Mouse (Mus musculus) neural tube, embryonic 13.5 days (tissue): Measurements from ENCODE around the gene Hgd. TPM values are rescaled to one million over a fixed set of nuclear protein-coding genes. Genes with fewer than 3 reads are reported as not detected.

Experiments
- ATAC-seq: fragments of 200-750 bp; cut with Nextera tagmentation; 2 replicates; pipeline ENCODE4 v1.8.0; 2017; ENCODE audit warnings: low read depth, mild to moderate bottlenecking, moderate TSS enrichment, moderate library complexity
- H3K27ac ChIP-seq: fragments of 300-500 bp; sonication (generic); replicated peaks from 2 replicates; pipeline ENCODE4 v1.5.1; 2015; ENCODE audit warnings: moderate library complexity, mild to moderate bottlenecking, inconsistent platforms
- H3K27me3 ChIP-seq: fragments of 300-500 bp; sonication (generic); 2 replicates; pipeline ENCODE4 v1.6.1; 2015; ENCODE audit warnings: mild to moderate bottlenecking, inconsistent platforms
- H3K36me3 ChIP-seq: fragments of 300-500 bp; sonication (generic); 2 replicates; pipeline ENCODE4 v1.6.1; 2015; ENCODE audit warnings: mild to moderate bottlenecking, inconsistent platforms
- H3K4me1 ChIP-seq: fragments of 300-500 bp; sonication (generic); replicated peaks from 2 replicates; pipeline ENCODE4 v1.6.1; 2015; ENCODE audit warnings: inconsistent platforms
- H3K4me2 ChIP-seq: fragments of 300-500 bp; sonication (generic); 2 replicates; pipeline ENCODE4 v1.6.1; 2015; ENCODE audit warnings: inconsistent platforms, mild to moderate bottlenecking, moderate library complexity
- H3K4me3 ChIP-seq: fragments of 300-500 bp; sonication (generic); 2 replicates; pipeline ENCODE4 v1.5.1; 2015; ENCODE audit warnings: mild to moderate bottlenecking, inconsistent platforms
- H3K9ac ChIP-seq: fragments of 300-500 bp; sonication (generic); 2 replicates; pipeline ENCODE4 v1.6.1; 2015; ENCODE audit warnings: moderate library complexity, mild to moderate bottlenecking, inconsistent platforms
- H3K9me3 ChIP-seq: fragments of 300-500 bp; sonication (generic); 2 replicates; pipeline ENCODE4 v1.6.1; 2016; ENCODE audit warnings: inconsistent platforms
- WGBS: fragments of 180-500 bp; shearing (Covaris S2); methylation state at CpG from one replicate; pipeline ENCODE4 v1.1.7; 2015; 5-methylcytosine and 5-hydroxymethylcytosine counted together
- polyA plus RNA-seq: library from polyadenylated mRNA; unstranded; fragments of >200 nt; fragmentation: Nextera tagmentation; extraction: Ambion mirVana; gene quantifications from 2 replicates; pipeline ENCODE4 v1.2.1, GENCODE M21; 2015

Gene Hgd
- polyA plus RNA-seq, 1 experiment from 2014 or later = 0.27 TPM

DNA sequence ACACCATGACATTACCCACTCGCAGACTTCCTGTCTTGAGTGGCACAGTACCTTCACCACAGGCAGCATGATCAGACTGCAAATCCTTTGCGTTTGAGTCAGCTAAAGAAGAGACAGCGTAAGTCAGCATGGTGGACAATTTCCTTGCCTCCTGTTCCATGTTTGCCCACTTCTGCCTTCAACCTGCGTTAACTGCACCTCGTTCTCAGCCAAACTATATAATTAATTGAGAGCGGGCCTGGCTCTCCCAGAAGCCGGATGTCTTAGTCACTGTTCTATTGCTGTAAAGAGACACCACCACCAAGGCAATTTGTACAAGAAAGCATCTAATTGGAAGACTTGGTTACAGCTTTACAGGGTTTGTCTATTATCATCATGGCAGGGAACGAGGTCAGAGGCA is 100.9 kb downstream of the Hgd start:
- no peak for ATAC-seq
- H3K4me1 ChIP-seq = peaks cover 53% of the 10 kb centered on the region
- H3K9me3 ChIP-seq = no peaks in the 10 kb centered on the region
- WGBS = 79% methylated on average over 8 of the region's 8 CpGs
- H3K4me3 ChIP-seq = no peak overlapping the region
- no peak overlapping the region for H3K4me2 ChIP-seq
- H3K27me3 ChIP-seq = no peaks in the 10 kb centered on the region
- H3K36me3 ChIP-seq = no peaks in the 10 kb centered on the region
- H3K27ac ChIP-seq = no peak overlapping the region
- no peak overlapping the region for H3K9ac ChIP-seq

Other genes with a start within 250 kb of the Hgd start
- 9.5 and 11.0 TPM in 2 replicates for gene Stxbp5l, start 195.2 kb upstream of the Hgd start, polyA plus RNA-seq
- gene Gtf2e1, start 40.4 kb upstream of the Hgd start, polyA plus RNA-seq = 28.5 and 29.6 TPM in 2 replicates
- 21.6 and 23.9 TPM in 2 replicates for gene Rabl3, start 40.3 kb upstream of the Hgd start, polyA plus RNA-seq
- gene Ndufb4, start 74.3 kb downstream of the Hgd start, polyA plus RNA-seq = 68.9 and 85.0 TPM in 2 replicates
- gene Fstl1, start 196.7 kb downstream of the Hgd start, polyA plus RNA-seq = 156 and 165 TPM in 2 replicates